26 mouse cellular contexts compared by ENCODE assay signal in the genomic region with DNA sequence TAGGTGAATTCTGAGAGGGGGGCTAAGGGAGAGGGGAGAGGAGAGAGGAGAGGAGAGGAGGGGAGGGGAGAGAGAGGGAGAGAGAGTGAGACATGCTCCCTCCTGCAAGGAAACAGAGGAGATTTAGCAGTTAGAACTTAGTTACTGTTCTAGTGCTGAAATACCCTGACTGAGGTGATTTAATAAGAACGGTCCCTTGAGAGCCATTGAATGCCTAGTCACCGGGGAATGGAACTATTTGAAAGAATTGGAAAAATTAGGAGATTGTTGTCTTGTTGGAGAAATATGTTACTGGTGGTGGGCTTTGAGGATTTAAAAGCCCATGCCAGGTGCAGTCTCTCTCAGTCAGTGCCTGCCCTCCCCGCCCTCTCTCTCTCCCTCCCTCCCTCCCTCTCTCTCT.
"Had no signal": no experiment of that assay in that cellular context is flagged by ENCODE, and none has a peak within 500 bp of the region (broad histone marks: within the 10 kb centered on the region; RNA-seq: fewer than 3 reads in every experiment).

No protein-coding gene starts in this region.

- H3K4me1 ChIP-seq: intestine, embryonic 15.5 days; limb, embryonic 12.5 days had no signal

- H3K4me2 ChIP-seq: heart, embryonic 11.5 days; heart, embryonic 13.5 days; heart, embryonic 15.5 days; hindbrain, embryonic 12.5 days; hindbrain, embryonic 14.5 days; intestine, embryonic 15.5 days; limb, embryonic 12.5 days; liver, embryonic 11.5 days; liver, embryonic 13.5 days had no signal

- H3K9me3 ChIP-seq: heart, embryonic 15.5 days; hindbrain, embryonic 10.5 days; hindbrain, embryonic 12.5 days; intestine, embryonic 15.5 days; limb, embryonic 10.5 days; limb, embryonic 12.5 days; liver, embryonic 13.5 days had no signal

- H3K4me3 ChIP-seq: heart, adult 2 months; heart, embryonic 13.5 days; heart, embryonic 15.5 days; hindbrain, embryonic 10.5 days; hindbrain, embryonic 12.5 days; intestine, embryonic 15.5 days; layer of hippocampus, adult 2 months; left cerebral cortex, adult 2 months; limb, embryonic 10.5 days; limb, embryonic 12.5 days; liver, embryonic 13.5 days had no signal

- H3K36me3 ChIP-seq: heart, embryonic 13.5 days; heart, embryonic 15.5 days; hindbrain, embryonic 10.5 days; hindbrain, embryonic 12.5 days; intestine, embryonic 15.5 days; limb, embryonic 10.5 days; limb, embryonic 12.5 days; liver, embryonic 13.5 days had no signal

- ATAC-seq: hindbrain, embryonic 16.5 days; inflammation-experienced regulatory T-cells, adult 6 months; intestine, embryonic 15.5 days; intestine, postnatal 0 days had no signal

- H3K9ac ChIP-seq: heart, embryonic 13.5 days; heart, embryonic 15.5 days; hindbrain, embryonic 12.5 days; hindbrain, embryonic 14.5 days; intestine, embryonic 15.5 days; limb, embryonic 12.5 days; liver, embryonic 13.5 days had no signal

- H3K27ac ChIP-seq: heart, adult 2 months; heart, embryonic 13.5 days; heart, embryonic 15.5 days; hindbrain, embryonic 10.5 days; hindbrain, embryonic 12.5 days; hindbrain, embryonic 14.5 days; intestine, embryonic 15.5 days; kidney, postnatal 0 days; layer of hippocampus, adult 2 months; left cerebral cortex, adult 2 months; limb, embryonic 10.5 days; limb, embryonic 12.5 days; liver, embryonic 13.5 days had no signal

- DNase-seq: gastrocnemius, postnatal 14 days; gastrocnemius, postnatal 36 days; heart, adult 2 months; heart, postnatal 4 days; kidney, adult 18-20 months; kidney, adult 8-10 months; kidney, postnatal 14 days; kidney, postnatal 36 days; liver; liver, embryonic 13.5 days had no signal

- H3K27me3 ChIP-seq: heart, embryonic 15.5 days; hindbrain, embryonic 12.5 days; intestine, embryonic 15.5 days; limb, embryonic 12.5 days; liver, embryonic 13.5 days had no signal
